Mouse (Mus musculus) frontal cortex, adult (tissue): Measurements from ENCODE around the gene Gm10840.
"Not testable (repeated sequence)": the region's sequence is repeated elsewhere in the genome, so short reads cannot be mapped to it uniquely, and the experiment has no call there.

Experiments
- ATAC-seq: cut with Nextera tagmentation; 2 replicates; pipeline ENCODE4 v1.9.2; 2017; ENCODE audit warnings: mild to moderate bottlenecking, moderate library complexity, mixed read lengths; ENCODE audit not compliant: low TSS enrichment

Gene Gm10840

DNA sequence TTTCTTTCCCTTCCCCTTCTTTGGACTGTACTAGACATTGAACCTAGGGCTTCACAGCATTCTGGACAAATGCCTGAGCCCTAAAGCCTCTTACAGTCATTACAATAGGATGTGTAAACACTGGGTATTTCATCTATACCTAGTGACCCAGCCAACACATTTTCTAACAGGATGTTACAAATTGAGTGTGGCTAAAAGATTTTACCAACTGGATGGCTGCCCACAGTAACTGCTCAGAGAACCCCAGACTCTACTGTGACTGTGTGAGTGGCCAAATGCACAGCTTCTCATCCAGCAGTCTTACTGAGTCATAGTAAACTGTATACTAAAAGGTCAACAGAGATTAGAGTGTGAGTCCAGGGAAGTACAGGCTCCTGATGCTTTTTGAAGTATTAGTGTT is 34.7 kb downstream of the Gm10840 start:
- ATAC-seq, result no peak

GRCm38 (mm10) chr11:106198277-106198676 is 37.6 kb downstream of the Gm10840 start:
- no peak for ATAC-seq

- not testable (repeated sequence) for ATAC-seq
Measured at GRCm38 (mm10) chr11:106199997-106200396, 39.3 kb downstream of the Gm10840 start.

DNA sequence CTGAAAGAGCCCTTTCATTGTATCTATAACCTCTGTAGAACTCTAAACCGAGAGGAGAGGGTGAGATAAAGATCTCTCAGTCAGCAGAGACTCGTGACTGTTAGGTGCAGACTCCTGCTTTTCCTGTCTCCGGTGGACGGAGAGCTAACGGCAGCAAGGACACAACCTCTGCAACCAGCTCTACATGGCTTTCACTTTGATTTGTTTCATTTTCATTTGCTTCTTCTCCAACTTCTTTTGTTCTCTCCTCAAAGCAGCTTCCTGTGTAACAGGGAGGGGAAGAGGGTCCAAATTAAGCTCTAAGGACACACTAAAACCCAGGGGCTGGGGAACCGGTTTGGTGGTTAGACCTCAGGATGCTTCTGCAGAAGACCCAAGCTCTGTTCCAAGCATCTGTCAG is 40.1 kb downstream of the Gm10840 start:
- ATAC-seq, result no peak

- no peak for ATAC-seq
Measured at GRCm38 (mm10) chr11:106201337-106202122, 40.9 kb downstream of the Gm10840 start.

GRCm38 (mm10) chr11:106202123-106202465 is 41.4 kb downstream of the Gm10840 start, which contains the start of gene Strada:
Strada (minus strand) TSS chr11:106202168.
- no peak for ATAC-seq
